15 mouse cellular contexts compared by ENCODE assay signal in the genomic region with DNA sequence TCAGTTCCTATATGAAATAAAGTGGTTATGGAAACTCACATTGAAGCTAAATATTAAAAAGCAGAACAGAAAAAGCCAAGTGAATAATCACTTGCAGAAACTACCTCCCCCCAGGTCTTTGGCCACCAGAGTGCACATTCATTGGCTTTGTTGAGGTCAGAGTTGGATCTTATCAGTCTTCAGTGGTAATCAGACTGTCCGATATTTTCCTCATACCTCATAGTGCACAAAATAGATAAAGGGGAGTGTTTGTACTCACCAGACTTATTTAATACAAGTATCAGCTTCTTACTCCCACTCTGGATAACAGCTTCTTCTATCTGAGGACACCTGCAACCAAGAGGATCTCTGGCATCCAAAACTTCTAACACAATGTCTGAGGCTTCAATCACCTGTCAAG.
"Had no signal": no experiment of that assay in that cellular context is flagged by ENCODE, and none has a peak within 500 bp of the region (broad histone marks: within the 10 kb centered on the region; RNA-seq: fewer than 3 reads in every experiment).

No protein-coding gene starts in this region.

- H3K4me3 ChIP-seq: intestine, embryonic 15.5 days; kidney, embryonic 15.5 days; left cerebral cortex, adult 2 months; limb, embryonic 10.5 days; midbrain, embryonic 10.5 days; neural tube, embryonic 13.5 days; stomach, embryonic 15.5 days had no signal

- H3K27me3 ChIP-seq: intestine, embryonic 15.5 days; kidney, embryonic 15.5 days; neural tube, embryonic 13.5 days; stomach, embryonic 15.5 days had no signal

- H3K9me3 ChIP-seq: intestine, embryonic 15.5 days; kidney, embryonic 15.5 days; limb, embryonic 10.5 days; midbrain, embryonic 10.5 days; neural tube, embryonic 13.5 days; stomach, embryonic 15.5 days had no signal

- H3K9ac ChIP-seq: intestine, embryonic 15.5 days; kidney, embryonic 15.5 days; neural tube, embryonic 13.5 days; stomach, embryonic 15.5 days had no signal

- ATAC-seq: intestine, embryonic 15.5 days; lung, postnatal 0 days; midbrain, embryonic 16.5 days had no signal

- H3K27ac ChIP-seq: intestine, embryonic 15.5 days; kidney, embryonic 15.5 days; left cerebral cortex, adult 2 months; limb, embryonic 10.5 days; midbrain, embryonic 10.5 days; neural tube, embryonic 13.5 days; stomach, embryonic 15.5 days had no signal

- DNase-seq: kidney, adult 2 months; kidney, postnatal 14 days; lung, adult 2 months; lung, postnatal 4 days; right cerebral cortex, postnatal 4 days; thymus, postnatal 36 days had no signal

- H3K4me2 ChIP-seq: intestine, embryonic 15.5 days; kidney, embryonic 15.5 days; neural tube, embryonic 13.5 days; stomach, embryonic 15.5 days had no signal

- H3K4me1 ChIP-seq: intestine, embryonic 15.5 days had no signal
